Mouse (Mus musculus): ENCODE measurements around the gene Abt1. TPM values are rescaled to one million over a fixed set of nuclear protein-coding genes. Genes with fewer than 3 reads are reported as not detected.

The Abt1 gene
- polyA plus RNA-seq, 1 experiment from 2014 or later: 15.1 TPM

Other genes starting within 250 kb of the Abt1 start
- gene Vmn1r220, start 235.9 kb downstream of the Abt1 start, polyA plus RNA-seq (2015; fragmentation: Nextera tagmentation; extraction: Ambion mirVana): not detected in 2 replicates
- not detected in 2 replicates for gene Vmn1r221, start 209.7 kb downstream of the Abt1 start, polyA plus RNA-seq (2015; fragmentation: Nextera tagmentation; extraction: Ambion mirVana)
- not detected in 2 replicates for gene Vmn1r222, start 187.9 kb downstream of the Abt1 start, polyA plus RNA-seq (2015; fragmentation: Nextera tagmentation; extraction: Ambion mirVana)
- gene Vmn1r223, start 176.7 kb downstream of the Abt1 start, polyA plus RNA-seq (2015; fragmentation: Nextera tagmentation; extraction: Ambion mirVana): not detected in 2 replicates
- gene Zfp322a, start 54.7 kb downstream of the Abt1 start, polyA plus RNA-seq (2015; fragmentation: Nextera tagmentation; extraction: Ambion mirVana): 33.0 and 34.5 TPM in 2 replicates
- 0.17 and 0.27 TPM in 2 replicates for gene Btn1a1, start 42.0 kb upstream of the Abt1 start, polyA plus RNA-seq (2015; fragmentation: Nextera tagmentation; extraction: Ambion mirVana)
- gene Btn2a2, start 65.0 kb upstream of the Abt1 start, polyA plus RNA-seq (2015; fragmentation: Nextera tagmentation; extraction: Ambion mirVana): 0.65 and 0.85 TPM in 2 replicates
- gene Hist1h4h, start 107.2 kb upstream of the Abt1 start, polyA plus RNA-seq (2015; fragmentation: Nextera tagmentation; extraction: Ambion mirVana): 24.2 and 31.5 TPM in 2 replicates
- gene Hist1h2af, start 110.0 kb upstream of the Abt1 start, polyA plus RNA-seq (2015; fragmentation: Nextera tagmentation; extraction: Ambion mirVana): 32.3 and 49.5 TPM in 2 replicates
- 27.6 and 43.7 TPM in 2 replicates for gene Hist1h3g, start 111.6 kb upstream of the Abt1 start, polyA plus RNA-seq (2015; fragmentation: Nextera tagmentation; extraction: Ambion mirVana)
- gene Hist1h2bh, start 119.5 kb upstream of the Abt1 start, polyA plus RNA-seq (2015; fragmentation: Nextera tagmentation; extraction: Ambion mirVana): 1.6 and 1.9 TPM in 2 replicates
- 4.8 and 9.0 TPM in 2 replicates for gene Hist1h3f, start 120.2 kb upstream of the Abt1 start, polyA plus RNA-seq (2015; fragmentation: Nextera tagmentation; extraction: Ambion mirVana)
- gene Hist1h4f, start 127.8 kb upstream of the Abt1 start, polyA plus RNA-seq (2015; fragmentation: Nextera tagmentation; extraction: Ambion mirVana): 8.9 and 17.7 TPM in 2 replicates
- gene Hist1h1d, start 129.4 kb upstream of the Abt1 start, polyA plus RNA-seq (2015; fragmentation: Nextera tagmentation; extraction: Ambion mirVana): 1.1 and 1.3 TPM in 2 replicates
- gene Hist1h3e, start 138.5 kb upstream of the Abt1 start, polyA plus RNA-seq (2015; fragmentation: Nextera tagmentation; extraction: Ambion mirVana): 16.5 and 20.8 TPM in 2 replicates
- 198 and 214 TPM in 2 replicates for gene Hist1h2ae, start 147.4 kb upstream of the Abt1 start, polyA plus RNA-seq (2015; fragmentation: Nextera tagmentation; extraction: Ambion mirVana)
- 32.3 and 46.0 TPM in 2 replicates for gene Hist1h2bg, start 147.5 kb upstream of the Abt1 start, polyA plus RNA-seq (2015; fragmentation: Nextera tagmentation; extraction: Ambion mirVana)
- gene Hist1h2bf, start 150.3 kb upstream of the Abt1 start, polyA plus RNA-seq (2015; fragmentation: Nextera tagmentation; extraction: Ambion mirVana): 22.7 and 39.0 TPM in 2 replicates
- gene Hist1h2ad, start 150.5 kb upstream of the Abt1 start, polyA plus RNA-seq (2015; fragmentation: Nextera tagmentation; extraction: Ambion mirVana): 7.2 and 11.3 TPM in 2 replicates
- gene Hist1h3d, start 151.9 kb upstream of the Abt1 start, polyA plus RNA-seq (2015; fragmentation: Nextera tagmentation; extraction: Ambion mirVana): 9.4 and 13.3 TPM in 2 replicates
- 273 and 292 TPM in 2 replicates for gene Hist1h4d, start 157.7 kb upstream of the Abt1 start, polyA plus RNA-seq (2015; fragmentation: Nextera tagmentation; extraction: Ambion mirVana)
- gene Hist1h2be, start 197.3 kb upstream of the Abt1 start, polyA plus RNA-seq (2015; fragmentation: Nextera tagmentation; extraction: Ambion mirVana): 1.5 and 2.5 TPM in 2 replicates
- 33.4 and 35.1 TPM in 2 replicates for gene Hist1h1e, start 198.7 kb upstream of the Abt1 start, polyA plus RNA-seq (2015; fragmentation: Nextera tagmentation; extraction: Ambion mirVana)